Mouse (Mus musculus): ENCODE data around the gene Klf3. TPM values are rescaled to one million over a fixed set of nuclear protein-coding genes. Genes with fewer than 3 reads are reported as not detected.

The Klf3 gene
- polyA plus RNA-seq, 1 experiment from 2014 or later: 58.3 TPM

DNA sequence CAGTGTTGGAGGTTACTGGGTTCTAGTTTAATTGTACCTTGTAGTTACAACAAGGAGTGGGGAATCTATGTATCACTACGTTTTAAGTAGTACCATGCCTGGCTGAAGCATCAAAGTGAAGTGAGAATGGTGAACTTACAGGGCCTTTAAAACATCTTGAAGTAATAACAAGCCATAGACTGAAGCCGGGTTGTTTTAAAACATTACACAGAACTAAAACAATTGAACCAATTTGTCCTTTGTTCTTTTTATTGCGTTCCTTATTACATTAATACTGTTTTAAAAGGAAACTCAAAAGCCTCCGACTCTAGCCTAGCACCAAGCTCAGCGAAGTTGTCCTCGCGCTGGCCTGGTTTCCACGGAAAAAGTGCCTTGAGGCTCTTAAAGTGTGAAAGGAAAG lies 1.0 kb upstream of the Klf3 start:
- Histone ChIP-seq H3K4me2 (peak overlapping the region; percentile 77), H3K27me3 (no peaks in the 10 kb centered on the region), H3K4me1 (peaks cover 26% of the 10 kb centered on the region), H3K9me3 (0 out of 2 replicates have a peak, but pooled peaks cover 3% of the 10 kb centered on the region), H3K36me3 (no peaks in the 10 kb centered on the region), H3K9ac (peak overlapping the region; percentile 96), H3K4me3 (peak overlapping the region; percentile 82), H3K27ac (peak overlapping the region; percentile 99)
- ATAC-seq (ENCODE audit: insufficient number of reproducible peaks, insufficient read depth, low FRiP score, low TSS enrichment, low read depth): no peak
- 4% methylated on average over 8 of the region's 8 CpGs for WGBS

DNA sequence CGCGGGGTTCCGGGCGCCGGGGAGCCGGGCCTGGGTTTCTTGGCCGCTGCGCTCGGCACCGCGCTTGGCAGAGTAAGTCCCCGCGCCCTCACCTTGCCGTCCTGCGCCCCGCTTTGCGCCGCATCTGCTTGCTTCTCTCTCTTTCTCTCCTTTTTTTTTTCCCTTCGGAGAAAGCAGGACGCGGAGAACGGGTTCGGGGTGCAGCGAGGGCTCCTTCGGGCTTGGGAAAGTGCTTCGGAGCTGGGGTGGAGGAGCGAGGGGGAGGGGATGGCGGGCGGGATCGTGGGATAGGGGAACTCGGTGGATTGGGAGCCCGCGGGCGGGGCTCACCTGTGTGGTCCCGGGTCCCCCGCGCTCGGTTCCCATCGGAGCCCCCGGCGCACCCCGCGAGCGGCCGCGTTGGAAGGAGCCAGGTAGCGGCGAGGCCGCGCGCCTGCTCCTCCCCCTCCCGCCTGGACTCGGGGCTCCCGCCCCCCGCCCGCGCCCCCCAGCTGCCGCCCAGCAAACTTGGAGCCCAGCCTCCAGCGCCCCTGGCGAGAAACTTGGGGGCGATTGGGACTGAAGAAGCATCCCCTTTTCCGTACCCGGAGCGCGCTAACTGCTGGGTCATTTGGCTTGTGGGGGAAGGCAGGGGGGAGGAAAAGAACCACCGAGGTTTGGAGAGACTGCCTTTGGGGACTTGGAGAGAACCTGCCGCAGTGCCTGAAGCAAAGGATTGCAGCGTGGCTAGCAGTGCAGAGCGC lies 703 bp downstream of the Klf3 start:
- Histone ChIP-seq H3K9ac (peak overlapping the region; percentile 96), H3K9me3 (0 out of 2 replicates have a peak, but pooled peaks cover 2% of the 10 kb centered on the region), H3K27ac (peak overlapping the region; percentile 99), H3K27me3 (no peaks in the 10 kb centered on the region), H3K4me1 (peaks cover 40% of the 10 kb centered on the region), H3K4me2 (peak overlapping the region; percentile 77), H3K4me3 (peak overlapping the region; percentile 82), H3K36me3 (no peaks in the 10 kb centered on the region)
- no peak for ATAC-seq (ENCODE audit: insufficient number of reproducible peaks, insufficient read depth, low FRiP score, low TSS enrichment, low read depth)
- under 1% methylated on average over 68 of the region's 69 CpGs for WGBS

DNA sequence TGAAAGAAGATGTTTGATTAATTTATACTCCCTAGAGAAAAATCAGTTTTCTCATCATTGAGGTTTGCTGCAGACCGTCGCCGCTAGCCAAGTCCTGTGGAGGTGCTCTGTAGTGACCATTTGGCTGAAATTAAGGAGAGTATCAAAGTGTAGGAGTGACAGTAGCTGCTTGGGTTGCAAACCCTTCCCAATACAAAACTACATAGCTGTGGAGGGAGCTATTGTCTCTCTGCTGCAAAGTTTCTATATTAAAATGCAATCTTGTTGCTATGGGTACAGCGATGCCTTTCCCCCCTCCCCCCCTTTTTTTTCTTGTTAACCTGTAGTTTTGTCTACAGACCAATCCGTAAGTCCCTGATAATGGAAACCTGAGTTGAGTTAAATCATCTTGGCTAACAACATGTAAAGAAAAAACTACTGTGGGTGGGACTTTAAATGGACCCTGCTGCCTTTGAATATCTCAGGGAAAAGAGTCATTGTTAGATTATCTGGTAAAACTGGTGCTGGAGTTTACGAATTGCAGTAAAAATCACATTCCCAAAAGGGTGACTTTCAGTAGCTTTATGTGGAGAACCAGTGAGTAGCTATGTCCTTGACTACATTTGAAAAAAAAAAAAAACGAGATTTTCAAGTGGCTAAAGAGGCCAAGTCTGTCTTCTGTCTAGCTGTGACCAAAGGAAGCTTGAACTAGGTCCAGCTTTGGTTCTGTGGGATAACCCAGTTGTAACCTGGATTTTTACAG lies 2.1 kb downstream of the Klf3 start:
- H3K27me3 ChIP-seq: no peaks in the 10 kb centered on the region
- H3K36me3 ChIP-seq: no peaks in the 10 kb centered on the region
- no peak for ATAC-seq (ENCODE audit: insufficient number of reproducible peaks, insufficient read depth, low FRiP score, low TSS enrichment, low read depth)
- H3K4me2 ChIP-seq: peak overlapping the region; percentile 77
- WGBS: 7% methylated on average over 7 of the region's 7 CpGs
- peak overlapping the region; percentile 82 for H3K4me3 ChIP-seq
- H3K9me3 ChIP-seq: no peaks in the 10 kb centered on the region
- H3K27ac ChIP-seq: peak overlapping the region; percentile 84
- H3K4me1 ChIP-seq: peaks cover 54% of the 10 kb centered on the region
- peak overlapping the region; percentile 72 for H3K9ac ChIP-seq

DNA sequence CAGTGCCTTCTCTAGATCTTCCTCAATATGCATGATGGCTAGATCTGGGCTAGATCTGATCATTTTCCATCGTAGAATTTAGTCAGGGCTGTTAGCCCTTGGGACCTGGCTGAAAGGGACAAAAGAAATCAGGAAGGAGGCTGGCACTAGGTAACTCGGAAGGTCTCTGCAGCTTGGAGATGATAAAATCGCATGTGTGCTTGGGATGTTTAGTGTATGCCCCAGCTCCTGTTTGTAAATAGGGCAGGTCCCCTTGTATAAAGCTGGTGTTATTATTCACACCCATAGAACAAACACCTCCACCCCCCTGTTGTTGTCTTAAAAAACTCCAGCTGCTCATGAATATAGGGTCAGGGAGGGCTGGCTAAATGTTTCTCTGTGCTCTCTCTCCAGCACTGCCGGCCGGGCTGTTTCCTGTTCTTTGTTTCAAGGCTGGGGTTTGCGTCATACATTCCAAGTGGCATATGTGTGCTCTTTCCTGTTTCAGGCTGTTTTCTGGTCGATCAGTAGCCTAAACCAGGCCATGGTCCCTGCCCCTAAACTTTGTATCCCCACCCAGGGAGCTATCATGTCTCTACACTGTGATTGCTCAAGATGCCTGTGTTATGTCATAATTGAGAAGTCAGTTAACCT lies 2.8 kb downstream of the Klf3 start:
- WGBS: 2% methylated on average over 7 of the region's 7 CpGs

DNA sequence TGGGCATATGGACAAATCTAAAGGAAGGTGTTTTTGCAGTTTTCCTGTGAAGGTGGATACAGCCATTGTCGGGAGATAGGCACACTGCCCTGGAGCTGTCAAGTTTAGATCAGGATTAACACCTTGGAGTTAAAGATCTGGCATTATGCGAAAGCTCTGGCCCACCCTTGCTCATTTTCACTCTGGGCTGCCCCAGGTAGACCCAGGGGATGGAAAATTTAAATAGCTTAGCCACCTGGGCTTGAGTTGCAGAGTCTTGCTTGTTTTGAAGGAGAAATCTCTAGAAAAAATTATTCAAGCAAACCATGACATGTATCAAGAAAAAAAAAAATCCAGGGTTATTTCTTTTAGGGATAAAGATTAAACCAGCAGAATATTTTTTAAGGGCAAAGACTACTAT lies 3.4 kb downstream of the Klf3 start:
- Histone ChIP-seq H3K9me3 (no peaks in the 10 kb centered on the region), H3K4me3 (peak overlapping the region; percentile 82), H3K27ac (peak overlapping the region; percentile 84), H3K4me1 (peaks cover 67% of the 10 kb centered on the region), H3K36me3 (no peaks in the 10 kb centered on the region), H3K27me3 (no peaks in the 10 kb centered on the region), H3K9ac (peak overlapping the region; percentile 72; the same call in 1 of the 2 replicates), H3K4me2 (peak overlapping the region; percentile 77)
- WGBS: 21% methylated on average over 2 of the region's 2 CpGs
- ATAC-seq (ENCODE audit: insufficient number of reproducible peaks, insufficient read depth, low FRiP score, low TSS enrichment, low read depth): no peak

More for the DNA sequence above, 2.8 kb downstream of the Klf3 start:
- Histone ChIP-seq H3K27me3 (no peaks in the 10 kb centered on the region), H3K36me3 (no peaks in the 10 kb centered on the region), H3K27ac (peak overlapping the region; percentile 84), H3K9me3 (no peaks in the 10 kb centered on the region), H3K4me1 (peaks cover 61% of the 10 kb centered on the region), H3K4me3 (peak overlapping the region; percentile 82), H3K9ac (peak overlapping the region; percentile 72), H3K4me2 (peak overlapping the region; percentile 77)
- ATAC-seq (ENCODE audit: insufficient number of reproducible peaks, insufficient read depth, low FRiP score, low TSS enrichment, low read depth): no peak

DNA sequence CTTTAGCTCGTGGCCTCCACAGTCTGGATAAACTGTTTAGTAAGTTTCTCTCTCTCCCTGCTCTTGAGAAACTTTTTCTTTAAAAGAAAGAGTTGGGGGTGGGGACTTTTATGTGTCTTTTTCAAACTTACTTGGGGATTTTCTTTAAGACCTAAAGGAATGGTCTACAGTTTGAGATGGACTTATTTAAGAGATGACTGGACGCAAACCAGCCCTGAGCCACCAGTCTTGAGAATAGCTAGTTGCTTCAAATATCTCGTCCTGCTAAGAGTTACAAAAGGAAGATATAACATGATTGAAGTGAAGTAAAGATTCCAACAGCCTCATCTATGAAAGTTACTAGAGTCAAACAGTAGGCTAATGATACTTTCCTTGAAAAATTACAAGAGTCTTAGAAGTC lies 4.0 kb downstream of the Klf3 start:
- Histone ChIP-seq H3K4me2 (peak overlapping the region; percentile 77; the same call in 1 of the 2 replicates), H3K9me3 (no peaks in the 10 kb centered on the region), H3K4me1 (peaks cover 70% of the 10 kb centered on the region), H3K4me3 (peak overlapping the region; percentile 7; the same call in 1 of the 2 replicates), H3K27ac (0 out of 2 replicates have a peak overlapping the region, but pooled peaks have one; percentile 48), H3K9ac (no peak overlapping the region), H3K27me3 (no peaks in the 10 kb centered on the region), H3K36me3 (no peaks in the 10 kb centered on the region)
- no peak for ATAC-seq (ENCODE audit: insufficient number of reproducible peaks, insufficient read depth, low FRiP score, low TSS enrichment, low read depth)
- 56% methylated on average over 3 of the region's 3 CpGs for WGBS

DNA sequence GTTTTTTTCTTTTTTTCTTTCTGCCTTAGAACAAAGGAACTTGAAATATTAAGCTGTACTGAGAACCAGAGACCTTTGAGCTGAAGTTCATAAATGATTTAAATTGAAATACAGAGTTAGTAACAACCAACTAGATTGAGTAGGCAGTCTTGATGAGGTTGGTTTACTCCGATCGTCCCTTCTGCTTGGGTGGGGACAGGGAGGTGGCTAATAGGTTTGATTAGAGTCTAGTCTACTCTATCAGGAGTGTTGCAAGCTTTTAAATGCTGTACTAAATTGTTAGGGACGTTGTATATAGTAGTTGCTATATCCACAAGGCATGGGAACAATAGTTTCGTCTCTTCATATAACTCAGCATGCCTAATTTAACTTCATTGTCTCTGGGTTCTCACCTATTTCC lies 4.4 kb downstream of the Klf3 start:
- 0 out of 2 replicates have a peak overlapping the region, but pooled peaks have one; percentile 22 for H3K27ac ChIP-seq
- 62% methylated on average over 4 of the region's 4 CpGs for WGBS

DNA sequence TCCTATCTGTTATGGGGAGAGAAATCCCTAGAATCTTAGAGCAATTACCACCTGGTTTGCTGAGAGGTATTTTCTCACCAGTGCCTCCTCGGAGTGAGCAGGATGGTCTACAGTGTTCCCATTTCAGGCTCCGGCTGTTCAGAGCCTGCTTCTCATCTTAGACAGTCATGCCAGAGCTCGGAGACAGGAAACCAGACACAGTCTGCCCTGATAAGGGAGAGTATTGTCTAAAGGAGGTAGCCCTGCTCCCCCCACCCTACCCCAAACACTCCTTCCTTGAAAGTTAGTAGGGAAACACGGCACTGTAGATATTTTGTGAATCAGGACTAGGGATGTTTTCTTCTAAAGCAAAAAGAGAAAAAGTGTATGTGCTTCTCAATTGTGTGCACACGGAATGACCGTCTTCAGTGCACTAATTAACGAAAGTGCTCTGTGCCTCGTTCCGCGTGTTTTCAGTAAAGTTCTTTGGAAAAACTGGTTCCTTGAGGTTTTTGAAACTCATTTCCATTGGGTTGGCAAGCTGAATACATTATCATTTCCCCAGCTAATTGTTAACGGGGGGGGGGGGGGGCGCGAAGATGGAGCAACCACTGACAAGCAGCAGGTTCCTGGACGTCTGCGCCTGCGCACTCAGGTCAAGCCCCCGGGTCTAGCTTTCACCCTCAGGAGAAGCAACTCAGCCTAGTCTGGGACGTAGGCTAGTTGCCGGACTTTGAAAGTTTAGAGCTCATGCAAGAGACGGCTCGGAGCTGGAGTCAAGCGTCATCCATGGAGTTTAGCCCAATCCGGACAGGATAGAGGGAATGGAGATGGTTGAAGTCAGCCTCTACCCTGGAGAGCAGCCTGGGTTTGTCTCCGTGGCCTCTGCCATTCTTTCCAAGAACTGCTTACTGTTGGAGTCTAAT lies 5.2 kb downstream of the Klf3 start:
- ATAC-seq (ENCODE audit: insufficient number of reproducible peaks, insufficient read depth, low FRiP score, low TSS enrichment, low read depth): no peak
- peak overlapping the region; percentile 49 for H3K4me2 ChIP-seq
- peak overlapping the region; percentile 22 for H3K27ac ChIP-seq
- peak overlapping the region; percentile 1; the same call in 1 of the 2 replicates for H3K4me3 ChIP-seq
- H3K4me1 ChIP-seq: peaks cover 75% of the 10 kb centered on the region
- H3K9me3 ChIP-seq: no peaks in the 10 kb centered on the region
- H3K36me3 ChIP-seq: no peaks in the 10 kb centered on the region
- WGBS: 39% methylated on average over 24 of the region's 24 CpGs
- H3K27me3 ChIP-seq: no peaks in the 10 kb centered on the region
- H3K9ac ChIP-seq: no peak overlapping the region

More for the DNA sequence above, 4.4 kb downstream of the Klf3 start:
- ATAC-seq (ENCODE audit: insufficient number of reproducible peaks, insufficient read depth, low FRiP score, low TSS enrichment, low read depth): no peak
- Histone ChIP-seq H3K4me1 (peaks cover 70% of the 10 kb centered on the region), H3K27me3 (no peaks in the 10 kb centered on the region), H3K4me2 (peak overlapping the region; percentile 49), H3K9ac (no peak overlapping the region), H3K36me3 (no peaks in the 10 kb centered on the region), H3K4me3 (0 out of 2 replicates have a peak overlapping the region, but pooled peaks have one; percentile 1), H3K9me3 (no peaks in the 10 kb centered on the region)

DNA sequence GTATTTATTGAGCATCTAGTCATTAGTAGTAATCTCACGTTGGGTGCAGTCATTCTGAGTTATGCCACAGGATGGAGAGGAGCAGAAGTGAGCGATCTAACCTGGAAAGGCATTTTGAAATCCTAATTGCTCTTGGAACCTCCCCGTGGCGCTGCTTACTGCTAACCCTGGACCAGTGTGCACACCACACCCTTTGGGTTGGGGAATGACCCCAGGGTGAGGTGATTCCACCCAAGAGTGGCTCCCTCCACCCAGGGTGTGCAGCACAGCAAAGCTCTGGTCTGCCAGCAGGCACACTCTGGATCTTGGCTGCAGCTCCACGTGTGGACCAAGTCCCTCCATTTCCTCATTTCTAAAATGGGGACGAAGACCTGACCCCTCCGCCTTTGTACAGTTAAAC lies 6.1 kb downstream of the Klf3 start:
- Histone ChIP-seq H3K27ac (no peak overlapping the region; the same call in 1 of the 2 replicates), H3K9me3 (no peaks in the 10 kb centered on the region), H3K9ac (no peak overlapping the region), H3K4me2 (no peak overlapping the region), H3K36me3 (no peaks in the 10 kb centered on the region), H3K4me3 (no peak overlapping the region), H3K27me3 (no peaks in the 10 kb centered on the region), H3K4me1 (peaks cover 79% of the 10 kb centered on the region)
- WGBS: 85% methylated on average over 7 of the region's 7 CpGs
- ATAC-seq (ENCODE audit: insufficient number of reproducible peaks, insufficient read depth, low FRiP score, low TSS enrichment, low read depth): no peak

DNA sequence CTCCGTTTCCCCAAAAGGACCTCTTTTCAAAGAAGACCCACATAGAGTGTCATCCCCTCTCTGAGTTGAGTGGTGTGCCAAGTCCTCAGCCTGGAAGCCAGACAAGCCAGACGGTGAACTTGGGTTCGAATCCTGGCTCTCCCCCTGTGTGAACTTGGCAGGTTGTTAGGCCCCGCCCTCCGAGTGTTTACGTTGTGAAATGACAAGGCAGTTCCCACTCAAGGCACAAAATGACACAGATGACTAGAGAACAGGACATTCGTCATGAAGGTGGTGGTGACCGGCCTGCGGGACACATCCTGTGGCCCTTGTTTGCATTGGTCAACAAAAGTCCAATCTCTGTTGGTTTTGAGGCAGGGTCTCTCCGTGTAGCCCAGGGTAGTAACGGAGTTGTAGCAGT lies 6.7 kb downstream of the Klf3 start:
- no peak for ATAC-seq (ENCODE audit: insufficient number of reproducible peaks, insufficient read depth, low FRiP score, low TSS enrichment, low read depth)
- Histone ChIP-seq H3K9me3 (no peaks in the 10 kb centered on the region), H3K9ac (no peak overlapping the region), H3K36me3 (no peaks in the 10 kb centered on the region), H3K27ac (peak overlapping the region; percentile 92; the same call in 1 of the 2 replicates), H3K27me3 (no peaks in the 10 kb centered on the region), H3K4me1 (peaks cover 82% of the 10 kb centered on the region), H3K4me3 (no peak overlapping the region), H3K4me2 (no peak overlapping the region)
- 93% methylated on average over 11 of the region's 11 CpGs for WGBS

All from embryonic facial prominence, embryonic 13.5 days (tissue).